Mouse (Mus musculus): ENCODE results near the gene Dhx34. TPM values are rescaled to one million over a fixed set of nuclear protein-coding genes. Genes with fewer than 3 reads are reported as not detected.

Gene Dhx34
- total and polyA plus RNA-seq, 3 experiments = 5.8 to 13.6 TPM; not detected in 1

- DNase-seq (ENCODE audit: low read depth, low spot score) = no peak
- Histone ChIP-seq H3K36me3 (ENCODE audit: control insufficient read depth in 1 of 2, insufficient read depth in 2 of 2, low read length in 2 of 2) (no peaks in the 10 kb centered on the region), H3K9ac (ENCODE audit: control insufficient read depth, low read depth, low read length, poor library complexity, severe bottlenecking) (no peak overlapping the region), H3K79me2 (ENCODE audit: control insufficient read depth, insufficient read depth, low read length, poor library complexity) (no peaks in the 10 kb centered on the region), H3K27me3 (ENCODE audit: control insufficient read depth in 1 of 2, insufficient read depth in 2 of 2, low read length in 2 of 2) (no peaks in the 10 kb centered on the region), H3K4me3 (ENCODE audit: control insufficient read depth in 1 of 2, insufficient read depth in 1 of 2, low read depth in 2 of 2, low read length in 2 of 2) (no peak overlapping the region), H3K9me3 (replicated peaks; ENCODE audit: insufficient read depth, low read length) (no peaks in the 10 kb centered on the region), H3K27ac (ENCODE audit: control insufficient read depth, low read depth, low read length) (no peak overlapping the region), H3K4me1 (ENCODE audit: control insufficient read depth in 1 of 2, insufficient read depth in 2 of 2, low read length in 2 of 2) (peaks cover 0 to 6% of the 10 kb centered on the region in 2 experiments; a peak in 1 of 4 replicates)
- TF ChIP-seq TBP (IDR thresholded peaks at IDR 0.05; ENCODE audit: low read depth, low read length) (no peak), RCOR1 (IDR thresholded peaks at IDR 0.05; ENCODE audit: low read depth, low read length) (no peak), TCF12 (IDR thresholded peaks at IDR 0.05; ENCODE audit: low read depth, low read length) (no peak), MAFK (IDR thresholded peaks at IDR 0.05; ENCODE audit: borderline replicate concordance, low read depth, low read length) (no peak), HCFC1 (IDR thresholded peaks at IDR 0.05; ENCODE audit: low read depth, low read length) (no peak), MEF2A (IDR thresholded peaks at IDR 0.05; ENCODE audit: extremely low read depth, insufficient replicate concordance, low read depth, low read length, poor library complexity, severe bottlenecking) (no peak), RAD21 (IDR thresholded peaks at IDR 0.05; ENCODE audit: low read depth, low read length) (no peak), ZNF384 (IDR thresholded peaks at IDR 0.05; ENCODE audit: low read depth, low read length) (no peak), ELF1 (IDR thresholded peaks at IDR 0.05; ENCODE audit: low read depth, low read length) (no peak), SMC3 (IDR thresholded peaks at IDR 0.05; ENCODE audit: low read depth, low read length) (no peak), NELFE (IDR thresholded peaks at IDR 0.05; ENCODE audit: low read depth, low read length) (no peak), E2F4 (IDR thresholded peaks at IDR 0.05; ENCODE audit: borderline replicate concordance, low read depth, low read length) (no peak), TAL1 (IDR thresholded peaks at IDR 0.05; ENCODE audit: low read length) (no peak), JUND (IDR thresholded peaks at IDR 0.05; ENCODE audit: low read depth, low read length) (no peak), GABPA (IDR thresholded peaks at IDR 0.05; ENCODE audit: low read depth, low read length) (no peak), CHD2 (IDR thresholded peaks at IDR 0.05; ENCODE audit: low read length) (no peak), POLR2AphosphoS5 (IDR thresholded peaks at IDR 0.05; ENCODE audit: borderline replicate concordance, low read depth, low read length) (no peak), CTCF (IDR thresholded peaks at IDR 0.05 in 2 of 3, conservative IDR thresholded peaks at IDR 0.05 in 1 of 3; ENCODE audit: control insufficient read depth in 1 of 3, insufficient read depth in 1 of 3, low read depth in 2 of 3, low read length in 3 of 3, poor library complexity in 1 of 3, severe bottlenecking in 1 of 3) (no peak)
Observed at GRCm38 (mm10) chr7:16203505-16203903, 18.3 kb downstream of the Dhx34 start.

- no peak for DNase-seq (ENCODE audit: low read depth, low spot score)
Observed at GRCm38 (mm10) chr7:16202756-16203504, 18.9 kb downstream of the Dhx34 start.

More at GRCm38 (mm10) chr7:16202756-16203504, 18.9 kb downstream of the Dhx34 start:
- no peaks in the 10 kb centered on the region for H3K27me3 ChIP-seq (ENCODE audit: control insufficient read depth in 1 of 2, insufficient read depth in 2 of 2, low read length in 2 of 2)
- H3K27ac ChIP-seq (ENCODE audit: control insufficient read depth, low read depth, low read length) = no peak overlapping the region
- no peak overlapping the region for H3K9ac ChIP-seq (ENCODE audit: control insufficient read depth, low read depth, low read length, poor library complexity, severe bottlenecking)
- TF ChIP-seq KAT2A (conservative IDR thresholded peaks at IDR 0.05; ENCODE audit: low read depth, low read length) (no peak), EP300 (IDR thresholded peaks at IDR 0.05; ENCODE audit: low read depth in 1 of 2, low read length in 2 of 2) (no peak)
- H3K4me3 ChIP-seq (ENCODE audit: control insufficient read depth in 1 of 2, insufficient read depth in 1 of 2, low read depth in 2 of 2, low read length in 2 of 2) = no peak overlapping the region
- no peaks in the 10 kb centered on the region for H3K9me3 ChIP-seq (replicated peaks; ENCODE audit: insufficient read depth, low read length)
- H3K4me1 ChIP-seq (ENCODE audit: control insufficient read depth in 1 of 2, insufficient read depth in 2 of 2, low read length in 2 of 2) = peaks cover 0 to 6% of the 10 kb centered on the region in 2 experiments; a peak in 1 of 4 replicates
- H3K79me2 ChIP-seq (ENCODE audit: control insufficient read depth, insufficient read depth, low read length, poor library complexity) = no peaks in the 10 kb centered on the region
- H3K36me3 ChIP-seq (ENCODE audit: control insufficient read depth in 1 of 2, insufficient read depth in 2 of 2, low read length in 2 of 2) = no peaks in the 10 kb centered on the region

Data from MEL (cell line).